Mouse (Mus musculus) gastrocnemius, postnatal 14 days (tissue): Measurements from ENCODE around the gene Mfap2. TPM values are rescaled to one million over a fixed set of nuclear protein-coding genes. Genes with fewer than 3 reads are reported as not detected.
A peak's percentile ranks its signal among the peaks of the same experiment; 100 is the strongest.

Experiments
- DNase-seq: peaks from one replicate; pipeline ENCODE4 v3.0.0; 2021; ENCODE audit warnings: mixed read lengths
- intact Hi-C: fragments of 180-260 bp; cut with DNase I; formaldehyde crosslinking; loops from one replicate; pipeline ENCODE4 v1.15.1; 2025; ENCODE audit warnings: low total_unique reads
- total RNA-seq, 2 experiments: library from RNA; stranded (reverse); gene quantifications; 2 replicates each; pipeline ENCODE4 v1.2.3; 2021

Gene Mfap2
- total RNA-seq, 2 experiments from 2014 or later: 33.9 to 47.3 TPM

GRCm38 (mm10) chr4:141017657-141018436 lies 7.6 kb downstream of the Mfap2 start:
- intact Hi-C loops: no loop called here
- no peak for DNase-seq

GRCm38 (mm10) chr4:141020220-141020619 lies 10.0 kb downstream of the Mfap2 start:
- no peak for DNase-seq
- intact Hi-C loops: no loop called here

- peak; percentile 69 for DNase-seq
Observed at GRCm38 (mm10) chr4:141020811-141021613, 10.8 kb downstream of the Mfap2 start.

GRCm38 (mm10) chr4:141021614-141021929 lies 11.4 kb downstream of the Mfap2 start:
- DNase-seq: no peak
- intact Hi-C loops: no loop called here

More at GRCm38 (mm10) chr4:141020811-141021613, 10.8 kb downstream of the Mfap2 start:
- intact Hi-C loops: no loop called here

- intact Hi-C loops: no loop called here
- no peak for DNase-seq
Observed at GRCm38 (mm10) chr4:141024052-141024451, 13.8 kb downstream of the Mfap2 start.

GRCm38 (mm10) chr4:141024992-141025391 lies 14.8 kb downstream of the Mfap2 start:
- intact Hi-C loops: no loop called here
- DNase-seq: no peak

GRCm38 (mm10) chr4:141030541-141031206 lies 20.5 kb downstream of the Mfap2 start:
- intact Hi-C loops: loop anchor here (2.0 kb wide), 1 partner anchor 66 kb away; no protein-coding TSS in a partner anchor
- peak; percentile 61 for DNase-seq

- intact Hi-C loops: loop anchor here (2.0 kb wide), 1 partner anchor 67 kb away; no protein-coding TSS in a partner anchor
- DNase-seq: peak; percentile 82
Observed at GRCm38 (mm10) chr4:141031733-141032132, 21.5 kb downstream of the Mfap2 start.

- DNase-seq: no peak
- intact Hi-C loops: no loop called here
Observed at GRCm38 (mm10) chr4:141033606-141034549, 23.7 kb downstream of the Mfap2 start.

GRCm38 (mm10) chr4:141041117-141041516 lies 30.9 kb downstream of the Mfap2 start:
- intact Hi-C loops: no loop called here
- no peak for DNase-seq

- intact Hi-C loops: no loop called here
- peak; percentile 47 for DNase-seq
Observed at GRCm38 (mm10) chr4:141044816-141045215, 34.6 kb downstream of the Mfap2 start.

- intact Hi-C loops: no loop called here
- DNase-seq: no peak
Observed at GRCm38 (mm10) chr4:141048810-141049475, 38.7 kb downstream of the Mfap2 start.

- no peak for DNase-seq
- intact Hi-C loops: no loop called here
Observed at GRCm38 (mm10) chr4:141049476-141049835, 39.2 kb downstream of the Mfap2 start.

GRCm38 (mm10) chr4:141052442-141052841 lies 42.2 kb downstream of the Mfap2 start:
- no peak for DNase-seq
- intact Hi-C loops: no loop called here

GRCm38 (mm10) chr4:141053138-141053537 lies 42.9 kb downstream of the Mfap2 start:
- DNase-seq: no peak
- intact Hi-C loops: no loop called here

- intact Hi-C loops: no loop called here
- no peak for DNase-seq
Observed at GRCm38 (mm10) chr4:141053568-141054161, 43.4 kb downstream of the Mfap2 start.

GRCm38 (mm10) chr4:141056970-141057369 lies 46.8 kb downstream of the Mfap2 start:
- DNase-seq: no peak
- intact Hi-C loops: no loop called here

- no peak for DNase-seq
- intact Hi-C loops: no loop called here
Observed at GRCm38 (mm10) chr4:141058835-141059234, 48.6 kb downstream of the Mfap2 start.
